Mouse (Mus musculus) CH12.LX (cell line): ENCODE data around the gene Tspyl1.
"Not testable (repeated sequence)": the region's sequence is repeated elsewhere in the genome, so short reads cannot be mapped to it uniquely, and the experiment has no call there.

ENCODE experiments used
- JUN ChIP-seq: IDR thresholded peaks from 2 replicates; pipeline ENCODE4 v1.6.1; 2011; ENCODE audit warnings: low read depth, mild to moderate bottlenecking, low read length, improper control_type of control experiment, moderate library complexity; ENCODE audit not compliant: insufficient read depth
- ZC3H11A ChIP-seq: IDR thresholded peaks from 2 replicates; pipeline ENCODE4 v1.6.1; 2012; ENCODE audit warnings: low read depth, mild to moderate bottlenecking, inconsistent platforms, low read length, improper control_type of control experiment
- ZNF384 ChIP-seq: IDR thresholded peaks from 2 replicates; pipeline ENCODE4 v1.6.1; 2012; ENCODE audit warnings: low read depth, low read length, improper control_type of control experiment, inconsistent platforms

- TF ChIP-seq ZC3H11A, JUN, ZNF384: not testable (repeated sequence)
Observed at GRCm38 (mm10) chr10:34252833-34253232, 29.2 kb upstream of the Tspyl1 start.
